Mouse (Mus musculus) E14TG2a.4 (cell line): ENCODE measurements at regions not wholly inside any gene's neighbourhood (a gene's known extent, or its start where the extent isn't known, plus 50 kb on each side); places are given as distances from the start of the nearest gene placed in this dataset.

Experiments used
- H3K27me3 ChIP-seq: 2 replicates; pipeline ENCODE4 v1.6.1; 2014; ENCODE audit warnings: low read length, control low read depth; ENCODE audit not compliant: insufficient read depth
- H3K36me3 ChIP-seq: 2 replicates; pipeline ENCODE4 v1.6.1; 2014; ENCODE audit warnings: low read length, control low read depth; ENCODE audit not compliant: insufficient read depth
- H3K4me1 ChIP-seq: replicated peaks from 2 replicates; pipeline ENCODE4 v1.6.1; 2014; ENCODE audit warnings: low read depth, low read length, control low read depth
- H3K4me3 ChIP-seq: replicated peaks from 2 replicates; pipeline ENCODE4 v1.5.1; 2014; ENCODE audit warnings: mild to moderate bottlenecking, low read length
- H3K9me3 ChIP-seq: 2 replicates; pipeline ENCODE4 v1.6.1; 2014; ENCODE audit warnings: low read length, control low read depth
- CTCF ChIP-seq: conservative IDR thresholded peaks from 2 replicates; pipeline ENCODE4 v1.5.1; 2014; ENCODE audit warnings: low read length
- NANOG ChIP-seq: IDR thresholded peaks from 2 replicates; pipeline ENCODE4 v1.6.1; 2014; ENCODE audit warnings: borderline replicate concordance, low read length, mixed read lengths
- POU5F1 ChIP-seq: IDR thresholded peaks from 2 replicates; pipeline ENCODE4 v1.6.1; 2014; ENCODE audit warnings: low read length, borderline replicate concordance

GRCm38 (mm10) chr7:137714318-137714962 lies 277.0 kb downstream of the Glrx3 start:
- H3K9me3 ChIP-seq = no peaks in the 10 kb centered on the region
- no peaks in the 10 kb centered on the region for H3K4me1 ChIP-seq
- H3K4me3 ChIP-seq = no peak overlapping the region
- H3K27me3 ChIP-seq = no peaks in the 10 kb centered on the region
- H3K36me3 ChIP-seq = no peaks in the 10 kb centered on the region
- TF ChIP-seq CTCF (no peak), NANOG (no peak), POU5F1 (no peak)

GRCm38 (mm10) chr7:137715126-137715900 lies 277.9 kb downstream of the Glrx3 start:
- Histone ChIP-seq H3K4me3 (no peak overlapping the region), H3K4me1 (no peaks in the 10 kb centered on the region)
- TF ChIP-seq NANOG (no peak), POU5F1 (no peak), CTCF (no peak)

GRCm38 (mm10) chr7:137723361-137724040 lies 286.1 kb downstream of the Glrx3 start:
- H3K27me3 ChIP-seq = no peaks in the 10 kb centered on the region
- no peak overlapping the region for H3K4me3 ChIP-seq
- H3K4me1 ChIP-seq = no peaks in the 10 kb centered on the region
- no peaks in the 10 kb centered on the region for H3K36me3 ChIP-seq
- TF ChIP-seq NANOG (no peak), CTCF (no peak), POU5F1 (no peak)
- H3K9me3 ChIP-seq = peaks cover 5% of the 10 kb centered on the region; the same call in 1 of the 2 replicates

More at GRCm38 (mm10) chr7:137715126-137715900, 277.9 kb downstream of the Glrx3 start:
- no peaks in the 10 kb centered on the region for H3K9me3 ChIP-seq
- H3K27me3 ChIP-seq = no peaks in the 10 kb centered on the region
- H3K36me3 ChIP-seq = no peaks in the 10 kb centered on the region

- Histone ChIP-seq H3K27me3 (no peaks in the 10 kb centered on the region), H3K36me3 (no peaks in the 10 kb centered on the region), H3K4me3 (no peak overlapping the region), H3K9me3 (peaks cover 11% of the 10 kb centered on the region), H3K4me1 (no peaks in the 10 kb centered on the region)
- TF ChIP-seq NANOG (no peak), POU5F1 (no peak), CTCF (no peak)
Observed at GRCm38 (mm10) chr7:137726031-137726430, 288.6 kb downstream of the Glrx3 start.

- H3K9me3 ChIP-seq = peaks cover 17% of the 10 kb centered on the region
- H3K36me3 ChIP-seq = no peaks in the 10 kb centered on the region
- H3K4me1 ChIP-seq = no peaks in the 10 kb centered on the region
- no peaks in the 10 kb centered on the region for H3K27me3 ChIP-seq
- H3K4me3 ChIP-seq = no peak overlapping the region
- TF ChIP-seq POU5F1 (no peak), NANOG (no peak), CTCF (no peak)
Observed at GRCm38 (mm10) chr7:137735873-137736527, 298.6 kb downstream of the Glrx3 start.

- Histone ChIP-seq H3K27me3 (no peaks in the 10 kb centered on the region), H3K36me3 (no peaks in the 10 kb centered on the region), H3K4me3 (no peak overlapping the region), H3K9me3 (no peaks in the 10 kb centered on the region), H3K4me1 (peaks cover 7% of the 10 kb centered on the region)
- TF ChIP-seq CTCF = no peak
- no peak for TF ChIP-seq POU5F1
- no peak for TF ChIP-seq NANOG
Observed at GRCm38 (mm10) chr7:137741702-137742101, 304.3 kb downstream of the Glrx3 start.

- Histone ChIP-seq H3K4me3 (no peak overlapping the region), H3K4me1 (peaks cover 7% of the 10 kb centered on the region), H3K27me3 (no peaks in the 10 kb centered on the region), H3K9me3 (no peaks in the 10 kb centered on the region), H3K36me3 (no peaks in the 10 kb centered on the region)
- TF ChIP-seq CTCF = no peak
- no peak for TF ChIP-seq NANOG
- no peak for TF ChIP-seq POU5F1
Observed at GRCm38 (mm10) chr7:137742297-137742751, 304.9 kb downstream of the Glrx3 start.

- H3K36me3 ChIP-seq = no peaks in the 10 kb centered on the region
- H3K4me3 ChIP-seq = no peak overlapping the region
- peaks cover 22% of the 10 kb centered on the region for H3K4me1 ChIP-seq
- TF ChIP-seq CTCF (no peak), NANOG (no peak), POU5F1 (no peak)
- H3K27me3 ChIP-seq = no peaks in the 10 kb centered on the region; the same call in 1 of the 2 replicates
- H3K9me3 ChIP-seq = no peaks in the 10 kb centered on the region
Observed at GRCm38 (mm10) chr7:137745575-137745974, 308.2 kb downstream of the Glrx3 start.
